Mouse (Mus musculus) leukemia stem cell, adult 10-12 weeks (primary cell): Measurements from ENCODE around the gene Vmn2r60. TPM values are rescaled to one million over a fixed set of nuclear protein-coding genes. Genes with fewer than 3 reads are reported as not detected.

Source experiments
- polyA plus RNA-seq: library from polyadenylated mRNA; stranded (reverse); fragments of >175 nt; gene quantifications from 2 replicates; pipeline ENCODE4 v1.2.3, GENCODE M21; 2012; ENCODE audit warnings: low replicate concordance

Vmn2r60 gene
- polyA plus RNA-seq: not detected in 2 replicates

GRCm38 (mm10) chr7:42107470-42107869 is at the start of gene Vmn2r60:
TSS of gene Vmn2r60 (plus strand) at chr7:42107770.

GRCm38 (mm10) chr7:42058923-42059322 is 48.6 kb upstream of the Vmn2r60 start, which contains the start of gene Vmn2r59:
TSS of gene Vmn2r59 (minus strand) at chr7:42059023.

Other genes with a start within 250 kb of the Vmn2r60 start
- gene Vmn2r58, start 235.1 kb upstream of the Vmn2r60 start, polyA plus RNA-seq: not detected in 2 replicates
- gene Vmn2r59, start 48.7 kb upstream of the Vmn2r60 start, polyA plus RNA-seq: 0.02 TPM in 1 of 2 replicates, not detected in the other
- gene Vmn2r61, start 152.3 kb downstream of the Vmn2r60 start, polyA plus RNA-seq: not detected in 2 replicates